Mouse (Mus musculus) cerebellum, adult (tissue): ENCODE measurements at regions not wholly inside any gene's neighbourhood (a gene's known extent, or its start where the extent isn't known, plus 50 kb on each side); places are given as distances from the start of the nearest gene placed in this dataset.

Experiments used
- ATAC-seq: cut with Nextera tagmentation; 2 replicates; pipeline ENCODE4 v1.9.2; 2017; ENCODE audit warnings: mild to moderate bottlenecking, moderate library complexity, mixed read lengths; ENCODE audit not compliant: insufficient number of reproducible peaks, low FRiP score, low TSS enrichment

GRCm38 (mm10) chr9:78881307-78881790, 266.0 kb downstream of the Cd109 start:
- ATAC-seq, result no peak

GRCm38 (mm10) chr9:78903211-78903610, 287.9 kb downstream of the Cd109 start:
- no peak for ATAC-seq

- ATAC-seq, result no peak
These were observed 302.0 kb downstream of the Cd109 start for GRCm38 (mm10) chr9:78917336-78917735.

- ATAC-seq, result no peak
These were observed 310.7 kb downstream of the Cd109 start for GRCm38 (mm10) chr9:78925977-78926593.

GRCm38 (mm10) chr9:78941648-78942047, 326.3 kb downstream of the Cd109 start:
- ATAC-seq, result no peak

- ATAC-seq, result no peak
These were observed 349.5 kb downstream of the Cd109 start for GRCm38 (mm10) chr9:78964813-78965212.

GRCm38 (mm10) chr9:78965226-78965950, 350.0 kb downstream of the Cd109 start:
- no peak for ATAC-seq

- no peak for ATAC-seq
These were observed 356.4 kb downstream of the Cd109 start for GRCm38 (mm10) chr9:78971731-78972130.

- no peak for ATAC-seq
These were observed 368.4 kb downstream of the Cd109 start for GRCm38 (mm10) chr9:78983734-78984133.

GRCm38 (mm10) chr9:78985184-78985864, 370.0 kb downstream of the Cd109 start:
- no peak for ATAC-seq

GRCm38 (mm10) chr9:78991310-78991709, 376.0 kb downstream of the Cd109 start:
- ATAC-seq, result no peak

GRCm38 (mm10) chr9:79001081-79001480, 385.7 kb downstream of the Cd109 start:
- ATAC-seq, result no peak

- no peak for ATAC-seq
These were observed 386.6 kb downstream of the Cd109 start for GRCm38 (mm10) chr9:79001930-79002329.

- ATAC-seq, result peak; percentile 93
These were observed 389.1 kb downstream of the Cd109 start for GRCm38 (mm10) chr9:79004296-79004980.

- ATAC-seq, result peak; percentile 10; the same call in 1 of the 2 replicates
These were observed 406.9 kb downstream of the Cd109 start for GRCm38 (mm10) chr9:79022291-79022690.

GRCm38 (mm10) chr9:79028234-79028633, 412.9 kb downstream of the Cd109 start:
- no peak for ATAC-seq

GRCm38 (mm10) chr9:79029456-79029855, 414.1 kb downstream of the Cd109 start:
- no peak for ATAC-seq

GRCm38 (mm10) chr9:79035677-79036076, 420.3 kb downstream of the Cd109 start:
- ATAC-seq, result peak; percentile 68; the same call in 1 of the 2 replicates

- no peak for ATAC-seq
These were observed 421.7 kb downstream of the Cd109 start for GRCm38 (mm10) chr9:79037054-79037453.

GRCm38 (mm10) chr9:79038971-79039370, 423.6 kb downstream of the Cd109 start:
- peak; percentile 40; the same call in 1 of the 2 replicates for ATAC-seq

- ATAC-seq, result no peak
These were observed 429.0 kb downstream of the Cd109 start for GRCm38 (mm10) chr9:79044344-79044743.
